Mouse (Mus musculus) cortical plate, adult 2 months (tissue): Measurements from ENCODE around the gene Col4a3bp.

Source experiments
- CTCF ChIP-seq: fragments of 200-500 bp; IDR thresholded peaks from 2 replicates; pipeline ENCODE4 v1.5.1; 2011; ENCODE audit warnings: mild to moderate bottlenecking, control low read depth, low read length; ENCODE audit not compliant: insufficient read depth; ENCODE audit errors: extremely low read depth
- POLR2A ChIP-seq: fragments of 200-500 bp; IDR thresholded peaks from 2 replicates; pipeline ENCODE4 v1.6.1; 2011; ENCODE audit warnings: mild to moderate bottlenecking, low read length, control low read depth; ENCODE audit not compliant: insufficient read depth; ENCODE audit errors: extremely low read depth

DNA sequence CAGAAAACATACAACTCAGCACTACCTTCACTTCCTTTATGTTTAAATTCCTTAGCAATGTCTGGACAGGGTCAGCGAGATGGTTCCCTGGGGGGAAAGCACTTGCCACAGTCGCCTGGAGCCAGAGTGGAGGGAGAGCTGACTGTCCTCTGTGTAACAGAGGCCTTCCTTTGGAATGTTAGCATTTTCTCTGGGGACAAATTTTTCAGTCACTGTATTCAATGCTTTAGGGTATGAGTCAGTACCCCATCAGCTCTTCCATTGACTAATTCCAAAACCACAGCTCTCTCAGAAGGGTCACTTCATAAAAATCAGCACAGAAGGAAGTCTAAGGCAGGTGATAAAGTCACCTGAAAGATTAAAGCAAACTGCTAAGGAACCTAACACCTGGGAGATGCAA, 8.7 kb upstream of the Col4a3bp start:
- TF ChIP-seq POLR2A = no peak
- TF ChIP-seq CTCF = no peak
